Mouse (Mus musculus): ENCODE data around the gene Naa25.

Gene Naa25

GRCm38 (mm10) chr5:121452906-121453305 lies 55.2 kb downstream of the Naa25 start:
- no peak for DNase-seq (ENCODE audit: low spot score)

- DNase-seq (ENCODE audit: low spot score) = no peak
Measured at GRCm38 (mm10) chr5:121453743-121454502, 56.2 kb downstream of the Naa25 start.

- DNase-seq (ENCODE audit: low spot score) = no peak
Measured at GRCm38 (mm10) chr5:121454503-121454782, 56.7 kb downstream of the Naa25 start.

- DNase-seq (ENCODE audit: low spot score) = no peak
Measured at GRCm38 (mm10) chr5:121455510-121456265, 58.0 kb downstream of the Naa25 start.

GRCm38 (mm10) chr5:121461339-121462170 lies 63.8 kb downstream of the Naa25 start:
- no peak for DNase-seq (ENCODE audit: low spot score)

- DNase-seq (ENCODE audit: low spot score) = no peak
Measured at GRCm38 (mm10) chr5:121462171-121462502, 64.4 kb downstream of the Naa25 start.

GRCm38 (mm10) chr5:121462967-121463366 lies 65.2 kb downstream of the Naa25 start:
- no peak for DNase-seq (ENCODE audit: low spot score)

- DNase-seq (ENCODE audit: low spot score) = no peak
Measured at GRCm38 (mm10) chr5:121463601-121464250, 66.0 kb downstream of the Naa25 start.

GRCm38 (mm10) chr5:121469566-121469965 lies 71.8 kb downstream of the Naa25 start:
- no peak for DNase-seq (ENCODE audit: low spot score)

GRCm38 (mm10) chr5:121472411-121472810 lies 74.7 kb downstream of the Naa25 start:
- no peak for DNase-seq (ENCODE audit: low spot score)

GRCm38 (mm10) chr5:121474610-121475009 lies 76.9 kb downstream of the Naa25 start:
- DNase-seq (ENCODE audit: low spot score) = no peak

GRCm38 (mm10) chr5:121476040-121476439 lies 78.3 kb downstream of the Naa25 start:
- no peak for DNase-seq (ENCODE audit: low spot score)

GRCm38 (mm10) chr5:121477680-121478079 lies 79.9 kb downstream of the Naa25 start:
- peak; percentile 69 for DNase-seq (ENCODE audit: low spot score)

GRCm38 (mm10) chr5:121484801-121485200 lies 87.1 kb downstream of the Naa25 start:
- no peak for DNase-seq (ENCODE audit: low spot score)

- peak; percentile 55 for DNase-seq (ENCODE audit: low spot score)
Measured at GRCm38 (mm10) chr5:121493305-121493704, 95.6 kb downstream of the Naa25 start.
